Mouse (Mus musculus) mouse trophoblast stem cell (cell line): ENCODE results near the gene Sgms1.

Source experiments
- in situ Hi-C, 2 experiments: fragments of 300-500 bp; cut with MseI, MboI; formaldehyde crosslinking; loops; 2 replicates in 1 of 2; 3 replicates in 1 of 2; pipeline ENCODE4 v1.15.1; 2025

The Sgms1 gene

DNA sequence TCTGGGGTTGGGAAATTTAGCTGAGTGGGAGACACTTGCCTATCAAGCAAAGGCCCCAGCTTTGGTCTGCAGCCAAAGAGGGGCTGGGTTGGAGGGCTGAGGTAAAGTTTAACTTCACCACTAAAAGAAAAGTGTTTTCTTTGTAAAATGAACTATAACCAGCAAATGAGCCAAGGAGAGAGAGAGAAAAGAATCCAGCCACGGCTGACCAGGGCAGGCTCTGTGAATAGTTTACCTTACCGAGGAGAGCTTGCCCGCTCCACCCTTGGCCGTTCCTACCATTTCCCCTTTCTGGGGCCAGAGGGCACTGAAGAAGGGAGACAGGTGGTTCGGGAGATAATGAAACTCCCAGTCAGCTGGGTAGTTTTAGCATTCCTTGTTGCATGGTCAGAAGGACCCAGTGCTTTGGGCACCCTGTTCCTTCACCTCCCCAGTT is 209.5 kb downstream of the Sgms1 start:
- in situ Hi-C loops: no loop called here

DNA sequence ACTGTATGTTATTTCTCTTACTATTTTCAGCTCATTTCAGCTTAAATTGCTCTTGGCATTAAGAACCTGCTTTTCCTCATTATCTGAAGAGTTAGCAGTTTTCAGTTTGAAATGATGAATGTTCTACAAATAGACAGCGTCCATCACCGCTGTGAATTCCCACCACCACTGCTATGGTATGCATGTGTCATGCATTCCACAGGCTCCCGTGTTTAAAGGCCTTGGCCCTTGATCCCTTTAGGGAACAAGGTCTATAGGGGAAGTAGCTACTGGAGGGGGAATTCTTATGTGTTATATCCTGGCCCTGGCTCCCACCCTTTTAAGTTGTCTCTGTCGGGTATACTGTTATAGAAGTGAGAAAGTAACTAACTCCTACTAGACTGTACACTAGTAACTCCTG is 210.0 kb downstream of the Sgms1 start:
- in situ Hi-C loops: no loop called here

GRCm38 (mm10) chr19:32178161-32178560 is 211.4 kb downstream of the Sgms1 start:
- in situ Hi-C loops: no loop called here

- in situ Hi-C loops: no loop called here
Measured at GRCm38 (mm10) chr19:32176458-32176857, 213.1 kb downstream of the Sgms1 start.

DNA sequence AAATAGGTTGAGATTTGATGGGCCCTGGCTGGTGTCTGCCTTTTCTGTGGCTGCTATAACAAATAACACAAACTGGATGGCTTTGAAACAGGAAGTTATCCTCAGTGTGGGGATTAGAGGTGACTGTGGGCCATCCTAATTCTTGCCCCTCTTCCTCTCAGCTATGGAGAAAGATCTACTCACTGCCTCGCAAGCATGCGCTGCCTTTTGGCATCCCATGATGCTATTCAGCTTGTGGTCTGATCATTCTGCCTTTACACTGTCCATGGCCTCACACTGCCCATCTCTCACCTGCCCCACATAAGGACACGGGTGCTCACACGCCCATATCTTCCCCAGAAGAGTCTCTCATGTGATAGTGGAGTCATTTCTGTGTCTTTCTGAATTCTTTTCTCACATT is 213.5 kb downstream of the Sgms1 start:
- in situ Hi-C loops: no loop called here

- in situ Hi-C loops: no loop called here
Measured at GRCm38 (mm10) chr19:32175013-32175412, 214.5 kb downstream of the Sgms1 start.

DNA sequence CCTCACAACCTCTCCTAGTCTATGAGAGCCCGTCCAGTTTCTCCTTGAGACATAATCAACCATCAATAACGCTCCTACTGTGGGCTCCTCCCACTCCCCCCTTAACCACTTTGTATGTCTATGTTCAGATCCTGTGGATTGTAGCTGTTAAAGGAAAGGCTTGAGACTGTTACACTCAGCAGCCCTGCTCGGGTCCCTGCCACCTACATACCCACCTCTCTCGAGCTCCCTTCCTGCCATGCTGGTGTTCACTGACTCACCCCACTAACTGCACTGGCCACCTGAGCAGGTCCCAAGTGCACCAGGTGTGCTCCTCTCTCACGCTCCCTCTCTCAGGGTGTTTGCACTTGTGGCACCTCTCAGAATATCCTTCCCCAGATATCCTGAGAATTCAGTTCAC is 215.0 kb downstream of the Sgms1 start:
- in situ Hi-C loops: no loop called here

GRCm38 (mm10) chr19:32173522-32174184 is 215.9 kb downstream of the Sgms1 start:
- in situ Hi-C loops: no loop called here

GRCm38 (mm10) chr19:32172511-32172981 is 217.0 kb downstream of the Sgms1 start:
- in situ Hi-C loops: no loop called here

DNA sequence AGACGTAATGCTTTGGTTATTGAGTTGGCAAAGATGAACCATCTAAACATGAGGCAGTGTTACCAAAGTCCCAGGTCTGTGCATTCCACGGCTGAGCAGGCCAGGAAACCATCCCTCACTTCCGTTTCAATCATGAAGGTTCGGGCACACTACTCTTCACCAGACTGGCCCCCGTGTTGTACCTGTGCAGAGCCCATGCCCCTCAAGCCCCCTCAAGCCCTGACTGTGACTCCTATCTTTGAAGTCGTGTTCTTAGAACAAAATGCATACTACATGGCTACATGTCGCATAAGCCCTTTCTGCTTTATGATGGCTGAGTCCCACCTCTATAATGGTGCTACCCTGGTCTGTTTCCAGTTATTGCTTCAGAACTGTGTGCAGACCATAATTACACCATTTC is 217.5 kb downstream of the Sgms1 start:
- in situ Hi-C loops: no loop called here

- in situ Hi-C loops: no loop called here
Measured at GRCm38 (mm10) chr19:32169634-32170540, 219.6 kb downstream of the Sgms1 start.

DNA sequence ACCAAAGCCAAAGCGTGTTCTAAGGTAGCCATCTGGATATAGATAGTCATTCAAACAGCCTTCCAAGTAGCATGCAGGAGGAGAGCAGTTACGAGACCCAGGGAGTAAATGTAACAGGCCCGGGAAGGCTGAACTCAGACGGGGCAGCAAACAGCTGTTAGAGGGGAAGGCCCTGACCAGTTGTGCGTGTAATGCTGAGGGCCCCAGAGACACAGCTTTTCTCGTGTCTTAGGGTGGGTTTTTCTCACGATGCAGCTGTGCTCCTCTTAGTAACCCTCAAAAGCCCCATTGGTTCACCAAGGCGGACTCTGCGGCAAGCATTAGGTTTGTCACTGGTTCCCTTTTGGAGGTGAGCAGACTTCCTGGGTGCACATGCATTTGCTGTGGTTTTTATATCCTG is 221.5 kb downstream of the Sgms1 start:
- in situ Hi-C loops: no loop called here

DNA sequence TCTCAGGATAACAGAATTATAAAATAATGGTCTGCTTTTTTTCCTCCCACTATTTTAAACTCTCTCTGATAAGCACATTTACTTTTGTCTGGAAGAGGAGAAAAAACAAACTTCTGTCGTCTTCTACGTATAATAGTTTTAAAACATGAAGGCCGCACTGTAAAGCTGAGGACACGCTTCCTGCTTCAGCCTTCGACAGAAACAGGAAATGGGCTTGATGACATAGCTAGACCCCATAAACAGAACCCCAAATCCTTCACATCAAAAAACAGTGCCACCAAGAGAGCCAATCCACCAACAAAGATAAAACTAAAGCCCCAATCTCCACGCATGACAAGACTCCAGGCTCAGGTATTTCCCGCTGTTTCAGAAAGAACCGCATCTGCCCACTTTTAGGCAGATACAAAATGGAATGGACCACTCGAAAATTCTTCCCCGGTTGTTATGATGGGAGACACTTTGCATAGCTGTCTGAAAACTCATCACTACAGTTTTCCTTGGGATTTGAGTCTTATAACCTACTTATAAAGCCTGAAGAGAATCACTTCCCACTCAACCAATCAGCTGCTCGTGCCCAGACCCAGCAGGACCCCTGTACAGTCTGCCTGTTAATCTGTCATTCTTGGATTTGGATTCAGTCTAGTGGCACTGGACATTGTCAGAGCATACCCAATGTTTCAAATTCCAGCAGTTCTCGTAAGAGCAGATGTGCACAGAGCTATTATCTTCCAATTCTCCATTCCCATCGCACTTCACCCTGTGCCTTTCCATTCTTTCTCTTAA is 222.5 kb downstream of the Sgms1 start:
- in situ Hi-C loops: no loop called here

GRCm38 (mm10) chr19:32165711-32166110 is 223.8 kb downstream of the Sgms1 start:
- in situ Hi-C loops: no loop called here

GRCm38 (mm10) chr19:32164128-32164527 is 225.4 kb downstream of the Sgms1 start:
- in situ Hi-C loops: no loop called here

DNA sequence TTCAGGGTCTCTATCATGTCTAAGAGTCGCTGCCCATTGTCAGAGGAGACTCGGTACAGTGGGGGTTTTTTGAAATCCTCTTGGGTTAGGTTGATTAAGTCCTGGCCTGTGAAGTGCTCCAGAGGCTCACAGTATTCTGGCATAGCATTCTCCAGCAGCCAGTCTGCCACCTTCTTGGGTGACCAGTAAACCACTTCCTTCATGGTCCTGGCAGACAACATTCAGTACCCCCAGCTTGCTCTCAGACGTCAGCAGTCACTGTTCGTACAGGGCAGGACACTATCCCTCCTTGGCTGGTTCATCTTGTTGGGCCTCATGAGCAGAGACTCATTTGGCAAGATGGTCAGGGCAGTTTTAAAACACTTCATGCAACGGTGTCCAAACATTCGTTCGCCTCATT is 229.6 kb downstream of the Sgms1 start:
- in situ Hi-C loops: no loop called here

DNA sequence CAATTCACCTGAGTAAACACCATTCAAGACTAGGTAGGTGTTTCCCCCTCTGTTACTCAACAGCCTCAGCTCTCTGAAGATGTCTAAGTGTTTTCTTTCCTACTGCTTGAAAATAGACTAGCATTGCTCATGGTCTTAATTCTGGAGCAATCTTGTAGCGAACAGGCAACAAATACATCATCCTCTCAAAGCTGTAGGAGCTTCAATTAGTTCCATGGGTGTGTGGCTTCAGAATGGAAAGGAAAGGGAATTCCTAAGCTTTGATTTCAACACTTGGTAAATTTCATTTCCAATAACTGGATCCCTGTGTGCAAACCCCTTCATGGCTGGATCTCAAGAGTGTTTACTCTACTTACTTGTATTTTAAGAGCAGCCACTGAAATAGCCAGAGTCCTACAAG is 230.3 kb downstream of the Sgms1 start:
- in situ Hi-C loops: no loop called here

- in situ Hi-C loops: no loop called here
Measured at GRCm38 (mm10) chr19:32157045-32157444, 232.5 kb downstream of the Sgms1 start.

DNA sequence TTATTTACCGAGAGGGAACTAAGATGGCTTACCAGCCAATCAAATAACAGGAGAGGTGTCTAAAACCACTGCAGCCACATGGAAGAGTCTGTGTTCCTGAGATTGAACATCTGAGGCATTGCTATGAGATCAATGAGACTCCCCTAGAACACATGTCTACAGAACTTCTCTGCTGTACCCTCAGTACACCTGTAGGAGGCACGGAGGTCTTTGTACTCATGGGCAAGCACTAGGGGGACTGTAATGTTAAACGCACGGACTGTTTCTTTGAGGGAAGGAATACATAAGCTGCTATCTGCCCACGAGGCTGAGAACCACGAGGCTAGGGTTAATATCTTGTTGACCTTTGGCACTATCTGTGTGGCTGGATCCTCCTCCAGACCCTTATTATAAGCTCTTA is 237.0 kb downstream of the Sgms1 start:
- in situ Hi-C loops: no loop called here

- in situ Hi-C loops: no loop called here
Measured at GRCm38 (mm10) chr19:32148710-32149109, 240.8 kb downstream of the Sgms1 start.

- in situ Hi-C loops: no loop called here
Measured at GRCm38 (mm10) chr19:32142383-32142782, 247.1 kb downstream of the Sgms1 start.
